Mouse (Mus musculus) heart, postnatal 0 days (tissue): ENCODE data around the gene Mmp27. TPM values are rescaled to one million over a fixed set of nuclear protein-coding genes. Genes with fewer than 3 reads are reported as not detected.

Experiments
- ATAC-seq: fragments of 200-750 bp; cut with Nextera tagmentation; 2 replicates; pipeline ENCODE4 v1.8.0; 2017; ENCODE audit warnings: low read depth, moderate number of reproducible peaks, moderate library complexity; ENCODE audit not compliant: insufficient read depth
- DNase-seq: peaks from one replicate; pipeline ENCODE4 v3.0.0-alpha.2; 2016; ENCODE audit warnings: low spot score
- H3K27ac ChIP-seq: fragments of 300-500 bp; sonication (generic); 2 replicates; pipeline ENCODE4 v1.5.1; 2014; ENCODE audit warnings: low read depth, mild to moderate bottlenecking
- H3K27me3 ChIP-seq: fragments of 300-500 bp; sonication (generic); 2 replicates; pipeline ENCODE4 v1.6.1; 2014; ENCODE audit warnings: low read length, mixed read lengths; ENCODE audit not compliant: control insufficient read depth, insufficient read depth
- H3K36me3 ChIP-seq: fragments of 300-500 bp; sonication (generic); replicated peaks from 2 replicates; pipeline ENCODE4 v1.6.1; 2014; ENCODE audit warnings: low read length, mixed read lengths; ENCODE audit not compliant: control insufficient read depth, insufficient read depth
- H3K4me1 ChIP-seq: fragments of 300-500 bp; sonication (generic); 2 replicates; pipeline ENCODE4 v1.6.1; 2014; ENCODE audit warnings: antibody characterized with exemption; ENCODE audit not compliant: control insufficient read depth, insufficient read depth
- H3K4me2 ChIP-seq: fragments of 300-500 bp; sonication (generic); 2 replicates; pipeline ENCODE4 v1.6.1; 2014; ENCODE audit warnings: low read depth, mild to moderate bottlenecking, low read length, moderate library complexity
- H3K4me3 ChIP-seq: fragments of 300-500 bp; sonication (generic); 2 replicates; pipeline ENCODE4 v1.5.1; 2014; ENCODE audit warnings: low read depth, low read length
- H3K9ac ChIP-seq: fragments of 300-500 bp; sonication (generic); replicated peaks from 2 replicates; pipeline ENCODE4 v1.6.1; 2014; ENCODE audit warnings: low read depth, low read length, mixed read lengths
- H3K9me3 ChIP-seq: fragments of 300-500 bp; sonication (generic); replicated peaks from 2 replicates; pipeline ENCODE4 v1.6.1; 2016; ENCODE audit warnings: low read length; ENCODE audit not compliant: control insufficient read depth
- CTCF ChIP-seq: IDR thresholded peaks from 2 replicates; pipeline ENCODE4 v1.5.1; 2016; ENCODE audit warnings: antibody characterized with exemption, control low read depth, low read depth
- EP300 ChIP-seq: IDR thresholded peaks from 2 replicates; pipeline ENCODE4 v1.6.1; 2016; ENCODE audit warnings: antibody characterized with exemption, low read depth
- WGBS: fragments of 180-500 bp; shearing (Covaris S2); extraction: QIAGEN DNeasy Blood & Tissue Kit; methylation state at CpG from one replicate; pipeline ENCODE4 v1.1.7; 2014; 5-methylcytosine and 5-hydroxymethylcytosine counted together
- polyA plus RNA-seq: library from polyadenylated mRNA; unstranded; fragments of >200 nt; fragmentation: Nextera tagmentation; extraction: Ambion mirVana; gene quantifications from 2 replicates; pipeline ENCODE4 v1.2.1, GENCODE M21; 2015
- total RNA-seq: library from RNA; depleted of rRNA; stranded (reverse); fragments of >200 nt; gene quantifications from 2 replicates; pipeline ENCODE4 v1.2.3, GENCODE M21; 2014; ENCODE audit warnings: low replicate concordance; rRNA removed

Mmp27 gene
- not detected in 2 replicates for total RNA-seq
- not detected in 2 replicates for polyA plus RNA-seq

- DNase-seq (no peak), ATAC-seq (no peak)
- H3K27ac ChIP-seq = no peak within 1 kb of the TSS
- no peak within 1 kb of the TSS for H3K4me2 ChIP-seq
- H3K36me3 ChIP-seq = no peaks in the 10 kb centered on the region
- 51% methylated on average over 4 of the region's 4 CpGs for WGBS
- TF ChIP-seq EP300 (no peak), CTCF (no peak)
- H3K4me1 ChIP-seq = no peaks in the 10 kb centered on the region
- H3K9ac ChIP-seq = no peak within 1 kb of the TSS
- no peak within 1 kb of the TSS for H3K4me3 ChIP-seq
- H3K9me3 ChIP-seq = no peaks in the 10 kb centered on the region
- H3K27me3 ChIP-seq = no peaks in the 10 kb centered on the region
These were observed at the start of gene Mmp27 for GRCm38 (mm10) chr9:7571162-7571561. Mmp27 (plus strand) TSS chr9:7571396.

GRCm38 (mm10) chr9:7526255-7526940 lies 44.8 kb upstream of the Mmp27 start:
- no peak for ATAC-seq
- no peak overlapping the region for H3K4me3 ChIP-seq
- no peaks in the 10 kb centered on the region for H3K9me3 ChIP-seq
- no peak overlapping the region for H3K4me2 ChIP-seq
- no peak overlapping the region for H3K27ac ChIP-seq
- WGBS = 67% methylated on average over 4 of the region's 4 CpGs
- no peaks in the 10 kb centered on the region for H3K4me1 ChIP-seq
- no peak for DNase-seq
- no peaks in the 10 kb centered on the region for H3K36me3 ChIP-seq
- H3K27me3 ChIP-seq = no peaks in the 10 kb centered on the region
- no peak overlapping the region for H3K9ac ChIP-seq
- no peak for TF ChIP-seq EP300

GRCm38 (mm10) chr9:7542763-7543162 lies 28.4 kb upstream of the Mmp27 start:
- DNase-seq = no peak
- no peak for TF ChIP-seq CTCF
- TF ChIP-seq EP300 = no peak
- Histone ChIP-seq H3K27ac (no peak overlapping the region), H3K36me3 (no peaks in the 10 kb centered on the region), H3K4me2 (no peak overlapping the region), H3K27me3 (no peaks in the 10 kb centered on the region), H3K4me3 (no peak overlapping the region), H3K9me3 (no peaks in the 10 kb centered on the region), H3K9ac (no peak overlapping the region), H3K4me1 (no peaks in the 10 kb centered on the region)
- no peak for ATAC-seq

- 43% methylated on average over 1 of the region's 1 CpGs for WGBS
- no peaks in the 10 kb centered on the region for H3K9me3 ChIP-seq
- no peaks in the 10 kb centered on the region for H3K27me3 ChIP-seq
- no peak overlapping the region for H3K27ac ChIP-seq
- no peaks in the 10 kb centered on the region for H3K36me3 ChIP-seq
- ATAC-seq (peak; percentile 53), DNase-seq (no peak)
- no peak overlapping the region for H3K4me3 ChIP-seq
- H3K4me1 ChIP-seq = no peaks in the 10 kb centered on the region
- no peak overlapping the region for H3K4me2 ChIP-seq
- no peak overlapping the region for H3K9ac ChIP-seq
- TF ChIP-seq CTCF (no peak), EP300 (no peak)
These were observed 26.2 kb upstream of the Mmp27 start for GRCm38 (mm10) chr9:7544923-7545457.

GRCm38 (mm10) chr9:7545471-7545870 lies 25.7 kb upstream of the Mmp27 start:
- no peak overlapping the region for H3K4me2 ChIP-seq
- no peaks in the 10 kb centered on the region for H3K27me3 ChIP-seq
- H3K9me3 ChIP-seq = no peaks in the 10 kb centered on the region
- H3K36me3 ChIP-seq = no peaks in the 10 kb centered on the region
- H3K9ac ChIP-seq = no peak overlapping the region
- DNase-seq (peak; percentile 27), ATAC-seq (peak; percentile 83)
- no peak overlapping the region for H3K27ac ChIP-seq
- 28% methylated on average over 1 of the region's 1 CpGs for WGBS
- H3K4me1 ChIP-seq = no peaks in the 10 kb centered on the region
- no peak overlapping the region for H3K4me3 ChIP-seq
- TF ChIP-seq CTCF (no peak), EP300 (no peak)

GRCm38 (mm10) chr9:7545920-7546319 lies 25.3 kb upstream of the Mmp27 start:
- ATAC-seq = no peak
- H3K4me3 ChIP-seq = no peak overlapping the region
- no peaks in the 10 kb centered on the region for H3K9me3 ChIP-seq
- no peak overlapping the region for H3K27ac ChIP-seq
- no peaks in the 10 kb centered on the region for H3K4me1 ChIP-seq
- H3K27me3 ChIP-seq = no peaks in the 10 kb centered on the region
- 73% methylated on average over 7 of the region's 7 CpGs for WGBS
- no peak overlapping the region for H3K9ac ChIP-seq
- no peak for DNase-seq
- no peaks in the 10 kb centered on the region for H3K36me3 ChIP-seq
- no peak overlapping the region for H3K4me2 ChIP-seq
- TF ChIP-seq CTCF (no peak), EP300 (no peak)
